Mouse (Mus musculus) thymus, adult 2 months (tissue): ENCODE measurements at regions not wholly inside any gene's neighbourhood (a gene's known extent, or its start where the extent isn't known, plus 50 kb on each side); places are given as distances from the start of the nearest gene placed in this dataset.

Experiments used
- DNase-seq: peaks from one replicate; pipeline ENCODE4 v3.0.0; 2021
- H3K27ac ChIP-seq: fragments of 200-500 bp; 2 replicates; pipeline ENCODE4 v1.5.1; 2012; ENCODE audit warnings: low read length, control low read depth; ENCODE audit not compliant: control insufficient read depth, insufficient read depth
- H3K27me3 ChIP-seq: fragments of 200-500 bp; 2 replicates; pipeline ENCODE4 v1.6.1; 2012; ENCODE audit warnings: mild to moderate bottlenecking, low read length, moderate library complexity, mixed read lengths; ENCODE audit not compliant: control insufficient read depth, insufficient read depth
- H3K36me3 ChIP-seq: fragments of 200-500 bp; 2 replicates; pipeline ENCODE4 v1.6.1; 2012; ENCODE audit warnings: mild to moderate bottlenecking, low read length, moderate library complexity; ENCODE audit not compliant: control insufficient read depth, insufficient read depth
- H3K4me1 ChIP-seq: fragments of 200-500 bp; replicated peaks from 2 replicates; pipeline ENCODE4 v1.6.1; 2012; ENCODE audit warnings: low read length; ENCODE audit not compliant: control insufficient read depth, insufficient read depth
- H3K4me3 ChIP-seq: fragments of 200-500 bp; 2 replicates; pipeline ENCODE4 v1.5.1; 2012; ENCODE audit warnings: mild to moderate bottlenecking, low read length, control low read depth, moderate library complexity; ENCODE audit not compliant: control insufficient read depth, insufficient read depth
- CTCF ChIP-seq: fragments of 200-500 bp; IDR thresholded peaks from 2 replicates; pipeline ENCODE4 v1.5.1; 2012; ENCODE audit warnings: mild to moderate bottlenecking, control low read depth, low read length, moderate library complexity, borderline replicate concordance; ENCODE audit not compliant: control insufficient read depth, poor library complexity, insufficient read depth; ENCODE audit errors: extremely low read depth
- POLR2A ChIP-seq: fragments of 200-500 bp; IDR thresholded peaks from 2 replicates; pipeline ENCODE4 v1.6.1; 2012; ENCODE audit warnings: mild to moderate bottlenecking, low read length, control low read depth, moderate library complexity; ENCODE audit not compliant: control insufficient read depth, poor library complexity, insufficient read depth; ENCODE audit errors: extremely low read depth
- WGBS: fragments of 180-500 bp; shearing (Covaris S2); methylation state at CpG from one replicate; pipeline ENCODE4 v1.1.7; 2018; 5-methylcytosine and 5-hydroxymethylcytosine counted together

GRCm38 (mm10) chr8:26714714-26715113 is 262.4 kb upstream of the Zfp703 start:
- 94% methylated on average over 3 of the region's 3 CpGs for WGBS
- Histone ChIP-seq H3K36me3 (no peaks in the 10 kb centered on the region), H3K27me3 (no peaks in the 10 kb centered on the region), H3K4me1 (peaks cover 8% of the 10 kb centered on the region), H3K27ac (no peak overlapping the region), H3K4me3 (no peak overlapping the region)
- no peak for TF ChIP-seq CTCF
- no peak for TF ChIP-seq POLR2A
- DNase-seq = no peak

GRCm38 (mm10) chr8:26718409-26719355 is 258.4 kb upstream of the Zfp703 start:
- WGBS = 89% methylated on average over 11 of the region's 11 CpGs
- no peak overlapping the region for H3K27ac ChIP-seq
- H3K27me3 ChIP-seq = no peaks in the 10 kb centered on the region
- peaks cover 8% of the 10 kb centered on the region for H3K4me1 ChIP-seq
- no peak overlapping the region for H3K4me3 ChIP-seq
- no peaks in the 10 kb centered on the region for H3K36me3 ChIP-seq
- DNase-seq = no peak
- TF ChIP-seq CTCF (no peak), POLR2A (no peak)

GRCm38 (mm10) chr8:26722766-26723165 is 254.4 kb upstream of the Zfp703 start:
- TF ChIP-seq CTCF (no peak), POLR2A (no peak)
- no peak for DNase-seq
- WGBS = 87% methylated on average over 3 of the region's 3 CpGs
- Histone ChIP-seq H3K27me3 (no peaks in the 10 kb centered on the region), H3K36me3 (no peaks in the 10 kb centered on the region), H3K27ac (no peak overlapping the region), H3K4me3 (no peak overlapping the region), H3K4me1 (no peaks in the 10 kb centered on the region)

GRCm38 (mm10) chr8:26724628-26725027 is 252.5 kb upstream of the Zfp703 start:
- Histone ChIP-seq H3K27ac (no peak overlapping the region), H3K4me3 (no peak overlapping the region), H3K27me3 (no peaks in the 10 kb centered on the region), H3K36me3 (no peaks in the 10 kb centered on the region), H3K4me1 (no peaks in the 10 kb centered on the region)
- no peak for DNase-seq
- 95% methylated on average over 5 of the region's 5 CpGs for WGBS
- TF ChIP-seq POLR2A = no peak
- TF ChIP-seq CTCF = no peak

- Histone ChIP-seq H3K4me1 (no peaks in the 10 kb centered on the region), H3K27ac (no peak overlapping the region), H3K4me3 (no peak overlapping the region), H3K36me3 (no peaks in the 10 kb centered on the region), H3K27me3 (no peaks in the 10 kb centered on the region)
- DNase-seq = no peak
- no peak for TF ChIP-seq CTCF
- TF ChIP-seq POLR2A = no peak
- WGBS = 91% methylated on average over 7 of the region's 7 CpGs
These were observed 251.6 kb upstream of the Zfp703 start for GRCm38 (mm10) chr8:26725521-26725920.

GRCm38 (mm10) chr8:26729351-26729750 is 247.8 kb upstream of the Zfp703 start:
- no peaks in the 10 kb centered on the region for H3K4me1 ChIP-seq
- no peak overlapping the region for H3K4me3 ChIP-seq
- no peaks in the 10 kb centered on the region for H3K27me3 ChIP-seq
- 93% methylated on average over 5 of the region's 5 CpGs for WGBS
- H3K36me3 ChIP-seq = no peaks in the 10 kb centered on the region
- TF ChIP-seq POLR2A (no peak), CTCF (no peak)
- H3K27ac ChIP-seq = no peak overlapping the region
- DNase-seq = no peak
